Mouse (Mus musculus): ENCODE measurements around the gene Olfr430. TPM values are rescaled to one million over a fixed set of nuclear protein-coding genes. Genes with fewer than 3 reads are reported as not detected.

Gene Olfr430
- total and polyA plus RNA-seq, 3 experiments: not detected

- Histone ChIP-seq H3K4me3 (ENCODE audit: control insufficient read depth in 1 of 2, insufficient read depth in 1 of 2, low read depth in 2 of 2, low read length in 2 of 2) (no peak within 1 kb of the TSS), H3K9ac (ENCODE audit: control insufficient read depth, low read depth, low read length, poor library complexity, severe bottlenecking) (no peak within 1 kb of the TSS), H3K4me1 (ENCODE audit: control insufficient read depth in 1 of 2, insufficient read depth in 2 of 2, low read length in 2 of 2) (no peaks in the 10 kb centered on the region), H3K79me2 (ENCODE audit: control insufficient read depth, insufficient read depth, low read length, poor library complexity) (no peaks in the 10 kb centered on the region), H3K9me3 (replicated peaks; ENCODE audit: insufficient read depth, low read length) (no peaks in the 10 kb centered on the region), H3K27ac (ENCODE audit: control insufficient read depth, low read depth, low read length) (no peak within 1 kb of the TSS), H3K27me3 (ENCODE audit: control insufficient read depth in 1 of 2, insufficient read depth in 2 of 2, low read length in 2 of 2) (no peaks in the 10 kb centered on the region; a peak in 2 of 4 replicates), H3K36me3 (ENCODE audit: control insufficient read depth in 1 of 2, insufficient read depth in 2 of 2, low read length in 2 of 2) (no peaks in the 10 kb centered on the region)
- TF ChIP-seq BHLHE40 (IDR thresholded peaks at IDR 0.05; ENCODE audit: borderline replicate concordance, low read depth, low read length): no peak
- TF ChIP-seq POLR2AphosphoS5 (IDR thresholded peaks at IDR 0.05; ENCODE audit: borderline replicate concordance, low read depth, low read length): no peak
- no peak for TF ChIP-seq ZC3H11A (IDR thresholded peaks at IDR 0.05; ENCODE audit: low read depth, low read length)
- no peak for TF ChIP-seq MEF2A (IDR thresholded peaks at IDR 0.05; ENCODE audit: extremely low read depth, insufficient replicate concordance, low read depth, low read length, poor library complexity, severe bottlenecking)
- TF ChIP-seq USF1 (IDR thresholded peaks at IDR 0.05; ENCODE audit: low read depth, low read length): no peak
- no peak for TF ChIP-seq MYC (IDR thresholded peaks at IDR 0.05; ENCODE audit: low read depth, low read length)
- no peak for TF ChIP-seq JUND (IDR thresholded peaks at IDR 0.05; ENCODE audit: low read depth, low read length)
- TF ChIP-seq CHD1 (IDR thresholded peaks at IDR 0.05; ENCODE audit: low read depth, low read length): no peak
- no peak for TF ChIP-seq ELF1 (IDR thresholded peaks at IDR 0.05; ENCODE audit: low read depth, low read length)
- no peak for TF ChIP-seq ETS1 (IDR thresholded peaks at IDR 0.05; ENCODE audit: low read depth, low read length)
- no peak for DNase-seq (ENCODE audit: low read depth, low spot score)
Observed at GRCm38 (mm10) chr1:174121062-174121461, 54.7 kb downstream of the Olfr430 start, which contains the start of gene Olfr231. Olfr231 (minus strand) TSS chr1:174121162.

Other genes with a start within 250 kb of the Olfr430 start
- not detected in 2 replicates for gene Ifi211, start 153.6 kb upstream of the Olfr430 start, total RNA-seq (2012; rRNA removed)
- not detected for gene Ifi211, start 153.6 kb upstream of the Olfr430 start, polyA plus RNA-seq (2012; ENCODE audit: insufficient read depth in 1 of 2, insufficient read length in 2 of 2, low read depth in 1 of 2, low replicate concordance in 2 of 2, missing spikeins in 1 of 2)
- not detected in 2 replicates for gene Mndal, start 124.1 kb upstream of the Olfr430 start, total RNA-seq (2012; rRNA removed)
- gene Mndal, start 124.1 kb upstream of the Olfr430 start, polyA plus RNA-seq (2012; ENCODE audit: insufficient read depth in 1 of 2, insufficient read length in 2 of 2, low read depth in 1 of 2, low replicate concordance in 2 of 2, missing spikeins in 1 of 2): not detected
- 0.08 and 0.10 TPM in 2 replicates for gene Ifi203, start 123.9 kb upstream of the Olfr430 start, total RNA-seq (2012; rRNA removed)
- gene Ifi203, start 123.9 kb upstream of the Olfr430 start, polyA plus RNA-seq (2012; ENCODE audit: insufficient read depth in 1 of 2, insufficient read length in 2 of 2, low read depth in 1 of 2, low replicate concordance in 2 of 2, missing spikeins in 1 of 2): under 1 TPM in 1 of 2 experiments, not detected in 1; 0.25 TPM
- gene Ifi202b, start 83.9 kb upstream of the Olfr430 start, total RNA-seq (2012; rRNA removed): not detected in 2 replicates
- gene Ifi202b, start 83.9 kb upstream of the Olfr430 start, polyA plus RNA-seq (2012; ENCODE audit: insufficient read depth in 1 of 2, insufficient read length in 2 of 2, low read depth in 1 of 2, low replicate concordance in 2 of 2, missing spikeins in 1 of 2): not detected
- not detected in 2 replicates for gene Ifi205, start 34.8 kb upstream of the Olfr430 start, total RNA-seq (2012; rRNA removed)
- gene Ifi205, start 34.8 kb upstream of the Olfr430 start, polyA plus RNA-seq (2012; ENCODE audit: insufficient read depth in 1 of 2, insufficient read length in 2 of 2, low read depth in 1 of 2, low replicate concordance in 2 of 2, missing spikeins in 1 of 2): not detected
- not detected in 2 replicates for gene Olfr433, start 25.9 kb upstream of the Olfr430 start, total RNA-seq (2012; rRNA removed)
- gene Olfr433, start 25.9 kb upstream of the Olfr430 start, polyA plus RNA-seq (2012; ENCODE audit: insufficient read depth in 1 of 2, insufficient read length in 2 of 2, low read depth in 1 of 2, low replicate concordance in 2 of 2, missing spikeins in 1 of 2): not detected
- gene Olfr432, start 17.4 kb upstream of the Olfr430 start, total RNA-seq (2012; rRNA removed): not detected in 2 replicates
- gene Olfr432, start 17.4 kb upstream of the Olfr430 start, polyA plus RNA-seq (2012; ENCODE audit: insufficient read depth in 1 of 2, insufficient read length in 2 of 2, low read depth in 1 of 2, low replicate concordance in 2 of 2, missing spikeins in 1 of 2): not detected
- not detected in 2 replicates for gene Olfr429, start 17.7 kb downstream of the Olfr430 start, total RNA-seq (2012; rRNA removed)
- gene Olfr429, start 17.7 kb downstream of the Olfr430 start, polyA plus RNA-seq (2012; ENCODE audit: insufficient read depth in 1 of 2, insufficient read length in 2 of 2, low read depth in 1 of 2, low replicate concordance in 2 of 2, missing spikeins in 1 of 2): not detected
- not detected in 2 replicates for gene Olfr427, start 30.3 kb downstream of the Olfr430 start, total RNA-seq (2012; rRNA removed)
- not detected for gene Olfr427, start 30.3 kb downstream of the Olfr430 start, polyA plus RNA-seq (2012; ENCODE audit: insufficient read depth in 1 of 2, insufficient read length in 2 of 2, low read depth in 1 of 2, low replicate concordance in 2 of 2, missing spikeins in 1 of 2)
- not detected in 2 replicates for gene Olfr231, start 54.6 kb downstream of the Olfr430 start, total RNA-seq (2012; rRNA removed)
- not detected for gene Olfr231, start 54.6 kb downstream of the Olfr430 start, polyA plus RNA-seq (2012; ENCODE audit: insufficient read depth in 1 of 2, insufficient read length in 2 of 2, low read depth in 1 of 2, low replicate concordance in 2 of 2, missing spikeins in 1 of 2)
- gene Olfr424, start 64.9 kb downstream of the Olfr430 start, total RNA-seq (2012; rRNA removed): not detected in 2 replicates
- not detected for gene Olfr424, start 64.9 kb downstream of the Olfr430 start, polyA plus RNA-seq (2012; ENCODE audit: insufficient read depth in 1 of 2, insufficient read length in 2 of 2, low read depth in 1 of 2, low replicate concordance in 2 of 2, missing spikeins in 1 of 2)
- gene Olfr420, start 89.0 kb downstream of the Olfr430 start, total RNA-seq (2012; rRNA removed): not detected in 2 replicates
- gene Olfr420, start 89.0 kb downstream of the Olfr430 start, polyA plus RNA-seq (2012; ENCODE audit: insufficient read depth in 1 of 2, insufficient read length in 2 of 2, low read depth in 1 of 2, low replicate concordance in 2 of 2, missing spikeins in 1 of 2): not detected
- gene Spta1, start 106.2 kb downstream of the Olfr430 start, total RNA-seq (2012; rRNA removed): 39.1 and 43.5 TPM in 2 replicates
- 10 to 100 TPM; 46.1 to 98.0 TPM for gene Spta1, start 106.2 kb downstream of the Olfr430 start, polyA plus RNA-seq (2012; ENCODE audit: insufficient read depth in 1 of 2, insufficient read length in 2 of 2, low read depth in 1 of 2, low replicate concordance in 2 of 2, missing spikeins in 1 of 2)
- gene Olfr419, start 185.5 kb downstream of the Olfr430 start, total RNA-seq (2012; rRNA removed): not detected in 2 replicates
- under 1 TPM in 1 of 2 experiments, not detected in 1; 0.31 TPM for gene Olfr419, start 185.5 kb downstream of the Olfr430 start, polyA plus RNA-seq (2012; ENCODE audit: insufficient read depth in 1 of 2, insufficient read length in 2 of 2, low read depth in 1 of 2, low replicate concordance in 2 of 2, missing spikeins in 1 of 2)

Data from MEL (cell line).